In the genomic region with DNA sequence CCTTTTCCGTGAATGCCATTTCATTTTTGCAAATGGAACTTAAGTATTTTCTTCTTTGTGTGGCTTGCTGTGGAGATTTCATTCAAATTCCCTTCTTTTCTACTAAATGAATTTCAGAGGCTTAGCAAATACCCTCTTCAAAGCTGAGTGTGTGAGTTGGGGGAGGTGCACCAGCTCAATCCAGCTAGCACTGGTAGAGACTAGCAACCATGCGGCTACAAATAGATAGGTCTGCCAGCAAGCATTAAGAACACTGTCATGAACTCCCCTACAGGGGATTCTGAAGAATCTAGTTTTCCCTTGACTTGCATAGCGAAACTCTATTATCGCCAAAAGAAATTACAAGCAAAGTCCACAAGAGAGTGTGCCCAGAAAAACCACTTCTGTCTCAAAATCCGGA, we compare ENCODE assay signal across 18 mouse cellular contexts.
DNase-seq lines count a peak whose midpoint lies in the region; ATAC-seq and TF ChIP-seq lines count a peak whose summit lies in the region.
"Had no signal": no experiment of that assay in that cellular context is flagged by ENCODE, and none has a peak within 500 bp of the region (broad histone marks: within the 10 kb centered on the region; RNA-seq: fewer than 3 reads in every experiment).

No protein-coding gene starts in this region.

- 33% methylated on average over 5 of the region's 5 CpGs for WGBS in forebrain, embryonic 15.5 days
- 20% methylated on average over 5 of the region's 5 CpGs for WGBS in midbrain, embryonic 12.5 days
- WGBS in kidney, adult 2 months = 59% methylated on average over 5 of the region's 5 CpGs

- no peak overlapping the region for H3K27ac ChIP-seq in forebrain, embryonic 15.5 days (replicated peaks)
- H3K27ac ChIP-seq in midbrain, embryonic 12.5 days (replicated peaks) = no peak overlapping the region
- no peak overlapping the region for H3K27ac ChIP-seq in kidney, adult 2 months (ENCODE audit: insufficient read depth, low read depth, low read length)
- H3K27ac ChIP-seq: limb, embryonic 10.5 days; liver, embryonic 12.5 days; neural tube, embryonic 12.5 days had no signal

- no peak for TF ChIP-seq CTCF in kidney, adult 2 months (conservative IDR thresholded peaks at IDR 0.05; ENCODE audit: insufficient read depth, insufficient read length, low read depth, low read length)

- no peak overlapping the region for H3K4me3 ChIP-seq in forebrain, embryonic 15.5 days
- no peak overlapping the region for H3K4me3 ChIP-seq in midbrain, embryonic 12.5 days
- no peak overlapping the region for H3K4me3 ChIP-seq in kidney, adult 2 months (ENCODE audit: insufficient read depth, low read depth, low read length)
- H3K4me3 ChIP-seq: heart, embryonic 12.5 days; limb, embryonic 10.5 days; liver, embryonic 12.5 days; neural tube, embryonic 12.5 days had no signal

- no peak overlapping the region for H3K4me2 ChIP-seq in forebrain, embryonic 15.5 days (replicated peaks)
- no peak overlapping the region for H3K4me2 ChIP-seq in midbrain, embryonic 12.5 days (replicated peaks)
- H3K4me2 ChIP-seq: heart, embryonic 12.5 days; liver, embryonic 12.5 days; neural tube, embryonic 12.5 days had no signal

- 0 out of 2 replicates have a peak, but pooled peaks have one; percentile 66 for ATAC-seq in forebrain, embryonic 15.5 days (replicated peaks)
- ATAC-seq in midbrain, embryonic 12.5 days (ENCODE audit: low FRiP score, low read depth) = peak; percentile 91
- ATAC-seq: activated CD4-positive, CD25-positive, alpha-beta regulatory T cell, adult 4 months; CD4-positive, CD25-positive, alpha-beta regulatory T cell, adult 4 months; liver, embryonic 12.5 days had no signal

- H3K4me1 ChIP-seq in forebrain, embryonic 15.5 days = 0 out of 2 replicates have a peak, but pooled peaks cover 4% of the 10 kb centered on the region
- H3K4me1 ChIP-seq in midbrain, embryonic 12.5 days = peaks cover 3% of the 10 kb centered on the region; the same call in 1 of the 2 replicates
- H3K4me1 ChIP-seq in kidney, adult 2 months (ENCODE audit: control insufficient read depth, insufficient read depth, low read length) = no peaks in the 10 kb centered on the region
- H3K4me1 ChIP-seq: heart, embryonic 12.5 days; limb, embryonic 10.5 days; liver, embryonic 12.5 days; neural tube, embryonic 12.5 days had no signal

- H3K36me3 ChIP-seq in forebrain, embryonic 15.5 days = no peaks in the 10 kb centered on the region
- no peaks in the 10 kb centered on the region for H3K36me3 ChIP-seq in midbrain, embryonic 12.5 days
- no peaks in the 10 kb centered on the region for H3K36me3 ChIP-seq in kidney, adult 2 months (ENCODE audit: control insufficient read depth, insufficient read depth, low read length)
- H3K36me3 ChIP-seq: heart, embryonic 12.5 days; limb, embryonic 10.5 days; liver, embryonic 12.5 days; neural tube, embryonic 12.5 days had no signal

- DNase-seq in ES-CJ7 (ENCODE audit: low read depth, low spot score) = peak; percentile 73
- DNase-seq in R1 (ENCODE audit: low read depth, low spot score) = peak; percentile 17
- DNase-seq in kidney, adult 2 months = no peak
- DNase-seq in kidney, postnatal 10 days = no peak
- DNase-seq in lung, postnatal 36 days = no peak
- DNase-seq: heart, postnatal 36 days; kidney, adult 18-20 months; kidney, postnatal 36 days; layer of hippocampus, postnatal 36 days; lung, postnatal 10 days had no signal

- H3K9me3 ChIP-seq in forebrain, embryonic 15.5 days = no peaks in the 10 kb centered on the region
- no peaks in the 10 kb centered on the region for H3K9me3 ChIP-seq in midbrain, embryonic 12.5 days
- H3K9me3 ChIP-seq: heart, embryonic 12.5 days; limb, embryonic 10.5 days; liver, embryonic 12.5 days; neural tube, embryonic 12.5 days had no signal

- no peaks in the 10 kb centered on the region for H3K27me3 ChIP-seq in forebrain, embryonic 15.5 days
- no peaks in the 10 kb centered on the region for H3K27me3 ChIP-seq in midbrain, embryonic 12.5 days
- no peaks in the 10 kb centered on the region for H3K27me3 ChIP-seq in kidney, adult 2 months (replicated peaks; ENCODE audit: control insufficient read depth, insufficient read depth, low read length)
- H3K27me3 ChIP-seq: heart, embryonic 12.5 days; liver, embryonic 12.5 days; neural tube, embryonic 12.5 days had no signal

- H3K9ac ChIP-seq in forebrain, embryonic 15.5 days (replicated peaks) = no peak overlapping the region
- no peak overlapping the region for H3K9ac ChIP-seq in midbrain, embryonic 12.5 days (replicated peaks)
- H3K9ac ChIP-seq: heart, embryonic 12.5 days; liver, embryonic 12.5 days; neural tube, embryonic 12.5 days had no signal

- TF ChIP-seq POLR2A in kidney, adult 2 months (IDR thresholded peaks at IDR 0.05; ENCODE audit: low read depth, low read length) = no peak

Comparison
In these comparisons a context has a peak if more than half of its experiments do, and no peak if none do; other contexts are left out.
1. DNase-seq: peak in ES-CJ7 (single experiment) and R1 (single experiment); none in kidney, adult 2 months (single experiment), kidney, postnatal 10 days (single experiment) and lung, postnatal 36 days (single experiment).